Mouse (Mus musculus) midbrain, embryonic 10.5 days (tissue): ENCODE results near the gene Gtf2i. TPM values are rescaled to one million over a fixed set of nuclear protein-coding genes. Genes with fewer than 3 reads are reported as not detected.
"Not testable (repeated sequence)": the region's sequence is repeated elsewhere in the genome, so short reads cannot be mapped to it uniquely, and the experiment has no call there.

Source experiments
- DNase-seq: peaks from one replicate; pipeline ENCODE4 v3.0.0-alpha.2; 2017; ENCODE audit warnings: low spot score
- H3K27ac ChIP-seq: fragments of 300-500 bp; sonication (generic); replicated peaks from 2 replicates; pipeline ENCODE4 v1.5.1; 2016; ENCODE audit warnings: mild to moderate bottlenecking
- H3K27me3 ChIP-seq: fragments of 300-500 bp; sonication (generic); 2 replicates; pipeline ENCODE4 v1.6.1; 2016; ENCODE audit warnings: low read depth, mild to moderate bottlenecking; ENCODE audit not compliant: poor library complexity, severe bottlenecking
- H3K36me3 ChIP-seq: fragments of 300-500 bp; sonication (generic); 2 replicates; pipeline ENCODE4 v1.6.1; 2016; ENCODE audit warnings: mild to moderate bottlenecking, moderate library complexity
- H3K4me1 ChIP-seq: fragments of 300-500 bp; sonication (generic); 2 replicates; pipeline ENCODE4 v1.6.1; 2016
- H3K4me3 ChIP-seq: fragments of 300-500 bp; sonication (generic); 2 replicates; pipeline ENCODE4 v1.5.1; 2016; ENCODE audit warnings: mild to moderate bottlenecking, moderate library complexity
- H3K9me3 ChIP-seq: fragments of 300-500 bp; sonication (generic); replicated peaks from 2 replicates; pipeline ENCODE4 v1.6.1; 2016; ENCODE audit warnings: mild to moderate bottlenecking
- WGBS: fragments of 180-500 bp; shearing (Covaris S2); methylation state at CpG from one replicate; pipeline ENCODE4 v1.1.7; 2016; 5-methylcytosine and 5-hydroxymethylcytosine counted together
- polyA plus RNA-seq: library from polyadenylated mRNA; unstranded; fragments of >200 nt; fragmentation: Nextera tagmentation; extraction: Ambion mirVana; gene quantifications from 2 replicates; pipeline ENCODE4 v1.2.1, GENCODE M21; 2016

Gene Gtf2i
- polyA plus RNA-seq, result 172 and 200 TPM in 2 replicates

DNA sequence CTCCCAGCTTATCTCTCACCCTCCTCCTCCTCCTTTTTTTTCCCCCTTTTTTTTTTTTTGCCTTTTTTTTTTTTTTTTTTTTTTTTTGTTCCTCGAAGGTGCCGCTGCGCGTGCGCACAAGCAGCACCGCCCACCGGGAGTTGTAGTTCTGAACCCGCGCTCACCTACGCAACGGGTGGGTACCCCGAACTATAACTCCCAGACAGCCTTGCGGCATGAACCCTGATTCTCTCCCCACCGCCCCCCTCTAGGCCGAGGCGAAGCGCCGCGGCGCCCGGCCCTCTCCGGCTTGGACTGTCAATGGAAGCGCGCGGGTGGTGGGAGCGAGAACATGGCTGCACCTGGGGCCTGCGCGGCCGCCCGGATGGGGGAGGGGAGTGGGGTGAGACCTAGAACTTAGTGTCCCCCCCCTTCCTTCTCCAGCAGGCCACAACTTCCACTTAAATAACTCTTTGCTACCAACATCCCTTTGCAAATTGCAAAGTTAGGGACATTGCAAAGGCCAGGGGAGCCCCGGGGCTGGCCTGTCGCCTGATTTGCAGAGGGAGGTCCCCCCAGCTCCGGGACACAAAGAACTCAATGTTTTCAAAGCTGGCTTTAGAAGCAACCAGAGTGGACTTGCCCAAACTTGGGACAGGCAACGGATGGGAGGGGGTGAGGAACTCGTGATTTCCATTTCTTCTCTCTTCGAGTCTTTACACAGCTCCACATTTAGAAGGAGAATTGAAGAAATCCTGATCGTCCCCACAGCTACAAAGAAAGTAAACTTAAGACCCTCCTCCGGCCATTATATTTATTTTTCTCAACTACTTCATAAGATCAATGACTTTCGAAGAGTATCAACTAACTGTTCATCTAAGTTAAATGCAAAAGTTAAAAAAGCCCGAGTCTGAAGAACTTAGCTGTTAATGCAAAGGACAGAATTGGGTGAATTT lies at the start of gene Gtf2i:
Gene Gtf2i, minus strand, starts transcription at position 73 of the 935 bp plus-strand sequence.
- DNase-seq, result peak; percentile 97
- WGBS, result under 1% methylated on average over 40 of the region's 40 CpGs
- H3K4me3 ChIP-seq, result peak within 1 kb of the TSS; percentile 94
- H3K27ac ChIP-seq, result peak within 1 kb of the TSS; percentile 100
- no peaks in the 10 kb centered on the region for H3K9me3 ChIP-seq
- H3K27me3 ChIP-seq, result no peaks in the 10 kb centered on the region
- peaks cover 43% of the 10 kb centered on the region for H3K4me1 ChIP-seq
- peaks cover 23% of the 10 kb centered on the region for H3K36me3 ChIP-seq

DNA sequence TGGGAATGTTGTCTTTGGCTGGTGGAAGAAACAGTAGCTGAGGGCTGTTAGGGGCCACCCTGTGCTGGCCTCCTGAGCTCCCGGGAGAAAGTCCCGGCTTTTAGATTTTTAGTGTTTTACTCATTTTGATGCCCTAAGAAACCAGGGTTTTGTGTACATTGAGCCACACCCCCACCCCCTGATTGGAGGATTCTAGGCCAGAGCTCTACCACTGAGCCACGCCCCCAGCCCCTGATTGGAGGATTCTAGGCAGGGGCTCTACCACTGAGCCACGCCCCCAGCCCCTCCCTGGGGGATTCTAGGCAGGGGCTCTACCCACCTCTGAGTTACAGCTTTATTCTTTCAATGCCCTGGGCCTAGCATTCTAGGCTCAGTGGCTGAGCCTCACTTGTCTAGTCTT lies 44.5 kb upstream of the Gtf2i start:
- Histone ChIP-seq H3K4me3 (no peak overlapping the region), H3K4me1 (no peaks in the 10 kb centered on the region), H3K36me3 (peaks cover 75% of the 10 kb centered on the region), H3K27ac (no peak overlapping the region), H3K27me3 (no peaks in the 10 kb centered on the region), H3K9me3 (no peaks in the 10 kb centered on the region)
- no peak for DNase-seq
- 92% methylated on average over 4 of the region's 4 CpGs for WGBS

DNA sequence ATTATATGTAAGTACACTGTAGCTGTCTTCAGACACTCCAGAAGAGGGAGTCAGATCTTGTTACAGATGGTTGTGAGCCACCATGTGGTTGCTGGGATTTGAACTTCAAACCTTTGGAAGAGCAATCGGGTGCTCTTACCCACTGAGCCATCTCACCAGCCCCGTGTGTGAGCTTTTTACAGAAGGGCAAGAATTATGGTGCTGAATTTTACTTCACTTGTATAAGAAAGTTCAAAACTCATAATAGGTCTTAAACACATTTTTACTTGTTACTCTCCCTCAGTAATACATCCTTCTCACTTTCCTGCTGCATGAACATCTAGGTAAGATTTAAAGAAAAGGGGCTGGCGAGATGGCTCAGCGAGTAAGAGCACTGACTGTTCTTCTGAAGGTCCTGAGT lies 40.8 kb upstream of the Gtf2i start:
- DNase-seq, H3K4me1 ChIP-seq, H3K27me3 ChIP-seq, H3K4me3 ChIP-seq, H3K9me3 ChIP-seq, H3K27ac ChIP-seq: not testable (repeated sequence)
- WGBS, result 93% methylated on average over 4 of the region's 4 CpGs
- peaks cover 49% of the 10 kb centered on the region for H3K36me3 ChIP-seq

DNA sequence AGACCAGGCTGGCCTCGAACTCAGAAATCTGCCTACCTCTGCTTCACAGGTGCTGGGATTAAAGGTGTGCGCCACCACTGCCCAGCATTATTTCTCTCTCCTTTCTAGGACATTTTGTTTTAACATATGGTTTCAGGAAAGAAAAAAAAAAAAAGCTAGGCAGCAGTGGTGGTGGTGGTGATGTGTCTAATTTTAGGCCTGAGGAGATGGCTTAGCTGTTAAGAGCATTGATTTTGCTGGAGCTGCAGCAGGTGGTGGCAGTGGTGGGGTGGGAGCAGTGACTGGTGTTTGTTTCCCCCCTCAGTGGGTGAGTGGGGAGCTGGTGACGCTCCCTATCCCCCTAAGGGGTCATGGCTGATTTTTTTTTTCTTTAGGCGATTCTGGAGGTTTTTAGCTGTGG lies 38.6 kb upstream of the Gtf2i start:
- Histone ChIP-seq H3K27me3 (no peaks in the 10 kb centered on the region), H3K36me3 (peaks cover 26% of the 10 kb centered on the region), H3K27ac (no peak overlapping the region), H3K4me3 (no peak overlapping the region), H3K9me3 (no peaks in the 10 kb centered on the region), H3K4me1 (peaks cover 9% of the 10 kb centered on the region)
- 78% methylated on average over 4 of the region's 4 CpGs for WGBS
- DNase-seq, result no peak

DNA sequence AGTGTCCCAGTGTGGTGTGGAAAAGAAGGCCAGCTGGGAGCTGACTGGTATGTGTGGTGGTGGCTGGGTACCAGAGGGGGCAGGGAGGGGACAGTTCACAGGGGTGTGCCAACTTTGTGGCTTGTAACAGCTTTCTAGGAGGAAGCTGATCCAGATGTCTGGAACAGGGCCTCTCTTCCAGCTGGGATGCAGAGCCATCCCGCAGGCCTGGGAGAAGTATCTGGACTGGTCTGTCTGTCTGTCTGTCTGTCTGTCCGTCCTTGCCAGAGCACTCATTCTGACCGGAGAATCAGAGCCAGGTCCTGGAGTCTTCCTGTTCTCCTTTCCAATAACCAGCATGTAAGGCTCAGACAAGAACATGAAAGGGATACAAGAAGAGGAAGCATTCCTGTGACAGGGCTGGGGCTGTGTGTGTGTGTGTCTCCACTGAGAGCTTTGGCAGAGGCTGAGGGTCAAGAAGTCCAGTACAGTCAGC lies 38.0 kb upstream of the Gtf2i start:
- H3K4me3 ChIP-seq, result no peak overlapping the region
- DNase-seq, result no peak
- H3K36me3 ChIP-seq, result peaks cover 21% of the 10 kb centered on the region
- no peaks in the 10 kb centered on the region for H3K9me3 ChIP-seq
- WGBS, result 85% methylated on average over 3 of the region's 3 CpGs
- no peak overlapping the region for H3K27ac ChIP-seq
- H3K4me1 ChIP-seq, result peaks cover 9% of the 10 kb centered on the region
- H3K27me3 ChIP-seq, result no peaks in the 10 kb centered on the region

GRCm38 (mm10) chr5:134350660-134351059 lies 36.1 kb upstream of the Gtf2i start:
- Histone ChIP-seq H3K27ac (no peak overlapping the region), H3K27me3 (no peaks in the 10 kb centered on the region), H3K9me3 (no peaks in the 10 kb centered on the region), H3K4me3 (0 out of 2 replicates have a peak overlapping the region, but pooled peaks have one; percentile 11), H3K36me3 (peaks cover 2% of the 10 kb centered on the region; the same call in 1 of the 2 replicates), H3K4me1 (peaks cover 9% of the 10 kb centered on the region)
- 22% methylated on average over 10 of the region's 10 CpGs for WGBS
- DNase-seq, result peak; percentile 41

DNA sequence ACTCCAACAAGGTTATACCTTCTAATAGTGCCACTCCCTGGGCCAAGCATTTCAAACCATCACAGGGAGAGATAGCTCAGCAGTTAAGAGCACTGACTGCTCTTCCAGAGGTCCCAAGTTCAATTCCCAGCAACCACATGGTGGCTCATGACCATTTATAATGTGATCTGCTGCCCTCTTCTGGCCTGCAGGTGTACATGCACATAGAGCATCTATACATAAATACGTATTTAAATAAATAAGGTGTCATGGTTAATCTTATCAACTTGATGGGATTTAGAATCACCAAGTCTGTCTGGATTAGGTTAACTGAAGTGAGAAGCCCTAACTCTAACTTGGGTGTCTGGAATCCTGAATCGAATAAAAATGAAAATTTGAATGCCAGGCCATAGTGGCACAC lies 32.5 kb upstream of the Gtf2i start:
- no peak for DNase-seq

DNA sequence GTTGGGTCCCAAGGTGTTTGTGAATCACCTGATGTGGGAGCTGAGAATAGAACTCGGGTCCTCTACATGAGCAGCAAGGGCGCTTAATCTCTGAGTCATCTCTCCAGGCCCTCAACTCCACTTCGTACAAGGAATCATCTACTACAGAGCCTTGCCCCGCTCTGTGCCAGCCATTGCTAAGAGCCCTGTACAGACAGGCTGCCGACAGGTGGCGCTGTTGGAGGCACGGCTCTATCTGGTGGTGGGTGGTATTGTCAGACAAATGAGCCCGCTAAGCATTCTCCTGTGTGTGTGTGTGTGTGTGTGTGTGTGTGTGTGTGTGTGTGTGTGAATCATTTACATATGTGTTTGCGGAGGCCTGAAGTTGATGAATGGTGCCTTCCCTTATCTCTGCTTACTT lies 30.9 kb upstream of the Gtf2i start:
- Histone ChIP-seq H3K27me3 (no peaks in the 10 kb centered on the region), H3K27ac (no peak overlapping the region), H3K9me3 (no peaks in the 10 kb centered on the region), H3K4me3 (no peak overlapping the region), H3K36me3 (no peaks in the 10 kb centered on the region), H3K4me1 (peaks cover 5% of the 10 kb centered on the region)
- 81% methylated on average over 9 of the region's 9 CpGs for WGBS
- no peak for DNase-seq

More for the DNA sequence above, 32.5 kb upstream of the Gtf2i start:
- Histone ChIP-seq H3K27me3 (no peaks in the 10 kb centered on the region), H3K4me3 (no peak overlapping the region), H3K27ac (no peak overlapping the region), H3K9me3 (no peaks in the 10 kb centered on the region), H3K36me3 (no peaks in the 10 kb centered on the region), H3K4me1 (peaks cover 9% of the 10 kb centered on the region)
- WGBS, result 83% methylated on average over 2 of the region's 2 CpGs

DNA sequence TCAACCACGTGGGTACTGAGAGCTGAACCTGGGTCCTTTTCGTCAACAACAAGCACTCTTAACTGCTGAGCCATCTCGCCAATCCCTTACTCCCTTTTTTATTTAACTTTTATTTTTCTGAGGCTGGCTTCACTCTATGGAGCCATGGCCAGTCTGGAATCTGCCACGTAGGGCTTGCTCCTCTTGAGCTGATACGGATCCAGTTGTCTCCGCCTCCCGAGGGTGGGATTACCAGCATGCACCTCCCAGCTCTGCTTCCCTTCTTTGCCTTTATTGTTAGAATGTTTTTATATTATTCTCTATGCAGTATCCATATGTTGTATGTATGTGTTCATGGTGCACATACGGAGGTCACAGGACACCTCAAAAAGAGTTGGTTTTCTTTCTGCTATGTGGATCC lies 29.5 kb upstream of the Gtf2i start:
- Histone ChIP-seq H3K4me1 (peaks cover 3% of the 10 kb centered on the region; the same call in 1 of the 2 replicates), H3K27ac (no peak overlapping the region), H3K36me3 (no peaks in the 10 kb centered on the region), H3K9me3 (no peaks in the 10 kb centered on the region), H3K27me3 (no peaks in the 10 kb centered on the region), H3K4me3 (no peak overlapping the region)
- WGBS, result 85% methylated on average over 8 of the region's 8 CpGs
- DNase-seq, result no peak

DNA sequence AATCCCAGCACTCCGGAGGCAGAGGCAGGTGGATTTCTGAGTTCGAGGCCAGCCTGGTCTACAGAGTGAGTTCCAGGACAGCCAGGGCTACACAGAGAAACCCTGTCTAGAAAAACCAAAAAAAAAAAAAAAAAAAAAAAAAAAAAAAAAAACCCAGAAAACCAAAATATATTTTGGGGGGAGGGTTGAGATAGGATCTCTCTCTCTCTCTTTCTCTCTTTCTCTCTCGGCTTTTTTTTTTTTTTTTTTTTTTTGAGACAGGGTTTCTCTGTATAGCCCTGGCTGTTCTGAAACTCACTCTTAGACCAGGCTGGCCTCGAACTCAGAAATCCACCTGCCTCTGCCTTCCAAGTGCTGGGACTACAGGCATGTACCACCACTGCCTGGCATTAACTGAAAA lies 29.0 kb upstream of the Gtf2i start:
- not testable (repeated sequence) for H3K9me3 ChIP-seq, H3K27me3 ChIP-seq, H3K36me3 ChIP-seq, H3K4me1 ChIP-seq, DNase-seq, H3K27ac ChIP-seq, H3K4me3 ChIP-seq
- WGBS, result 72% methylated on average over 4 of the region's 4 CpGs

DNA sequence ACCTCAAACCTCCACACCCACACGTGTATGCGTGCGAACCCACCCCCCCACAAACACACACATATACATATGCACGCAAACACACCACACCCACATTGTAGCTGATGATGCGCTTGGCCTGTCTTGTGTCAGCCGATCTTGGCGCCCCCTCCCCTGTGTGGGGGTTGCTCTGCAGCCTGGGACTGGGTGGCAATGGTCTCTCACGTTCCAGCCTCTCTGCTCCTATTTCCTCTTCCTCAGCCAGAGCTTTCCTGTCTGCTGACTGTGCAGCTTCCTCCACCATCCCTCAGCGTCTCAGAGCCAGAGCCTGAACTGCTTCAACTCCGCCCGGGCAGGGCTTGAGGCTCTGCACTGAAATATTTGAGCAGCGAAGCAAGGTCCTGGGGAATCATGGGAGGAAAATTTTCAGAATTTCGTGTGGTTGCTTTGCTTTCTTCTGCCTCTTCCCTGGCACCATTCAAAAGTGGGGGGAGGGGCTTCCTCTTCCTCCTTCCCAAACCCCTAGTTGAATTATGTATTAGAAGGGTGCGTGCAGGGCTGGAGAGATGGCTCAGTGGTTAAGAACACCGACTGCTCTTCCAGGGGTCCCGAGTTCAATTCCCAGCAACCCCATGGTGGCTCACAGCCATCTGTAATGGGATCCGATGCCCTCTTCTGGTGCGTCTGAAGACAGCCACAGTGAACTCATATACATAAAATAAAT lies 28.1 kb upstream of the Gtf2i start:
- Histone ChIP-seq H3K36me3 (no peaks in the 10 kb centered on the region), H3K9me3 (no peaks in the 10 kb centered on the region), H3K4me1 (peaks cover 3% of the 10 kb centered on the region; the same call in 1 of the 2 replicates), H3K4me3 (no peak overlapping the region), H3K27ac (no peak overlapping the region), H3K27me3 (no peaks in the 10 kb centered on the region)
- no peak for DNase-seq
- 88% methylated on average over 18 of the region's 18 CpGs for WGBS

- Histone ChIP-seq H3K9me3 (no peaks in the 10 kb centered on the region), H3K36me3 (no peaks in the 10 kb centered on the region), H3K27me3 (no peaks in the 10 kb centered on the region), H3K4me1 (peaks cover 3% of the 10 kb centered on the region; the same call in 1 of the 2 replicates), H3K27ac (no peak overlapping the region), H3K4me3 (no peak overlapping the region)
- WGBS, result 92% methylated on average over 5 of the region's 5 CpGs
- DNase-seq, result no peak
These were observed 27.2 kb upstream of the Gtf2i start for GRCm38 (mm10) chr5:134341721-134342120.

DNA sequence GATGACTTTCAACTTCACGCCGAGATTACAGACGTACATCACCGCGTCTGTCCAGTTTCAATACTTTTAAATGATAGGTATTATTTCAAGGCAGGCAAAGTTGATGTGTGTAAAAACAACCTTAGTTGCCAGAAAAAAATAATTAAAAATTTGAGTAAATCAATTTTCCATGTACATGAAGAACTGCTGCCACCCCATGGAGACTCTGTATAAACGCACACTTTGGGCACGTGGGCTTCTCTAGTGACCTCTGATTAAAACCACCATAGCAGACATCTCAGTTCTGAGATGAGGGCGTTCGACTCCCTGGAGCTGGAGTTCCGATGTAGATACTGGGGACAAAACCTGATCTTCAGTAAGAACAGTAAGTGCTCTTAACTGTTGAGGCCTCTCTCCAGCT lies 26.8 kb upstream of the Gtf2i start:
- Histone ChIP-seq H3K27me3 (no peaks in the 10 kb centered on the region), H3K36me3 (no peaks in the 10 kb centered on the region), H3K27ac (no peak overlapping the region), H3K4me3 (no peak overlapping the region), H3K4me1 (peaks cover 3% of the 10 kb centered on the region; the same call in 1 of the 2 replicates), H3K9me3 (no peaks in the 10 kb centered on the region)
- DNase-seq, result no peak
- 77% methylated on average over 10 of the region's 10 CpGs for WGBS
